Mouse (Mus musculus) heart, adult 2 months (tissue): ENCODE measurements around the gene Hyal1.

Source experiments
- CTCF ChIP-seq: fragments of 200-600 bp; IDR thresholded peaks from 2 replicates; pipeline ENCODE4 v1.8.1; 2022; ENCODE audit warnings: antibody characterized with exemption, mild to moderate bottlenecking, moderate library complexity
- EP300 ChIP-seq: fragments of 200-500 bp; IDR thresholded peaks from 2 replicates; pipeline ENCODE4 v1.6.1; 2011; ENCODE audit warnings: low read depth, low read length, control low read depth; ENCODE audit not compliant: insufficient read depth
- POLR2A ChIP-seq: fragments of 200-500 bp; IDR thresholded peaks from 2 replicates; pipeline ENCODE4 v1.6.1; 2011; ENCODE audit warnings: mild to moderate bottlenecking, low read depth, low read length, control low read depth; ENCODE audit not compliant: insufficient read depth

- TF ChIP-seq EP300 = no peak
- TF ChIP-seq CTCF = no peak
- TF ChIP-seq POLR2A = no peak
These were observed 34.4 kb upstream of the Hyal1 start for GRCm38 (mm10) chr9:107542352-107542686.
